Mouse (Mus musculus) T-cell, adult 2 months (primary cell): ENCODE results near the gene Galnt4.

Experiments used
- DNase-seq: peaks from one replicate; pipeline ENCODE4 v3.0.0; 2022; ENCODE audit warnings: low spot score

The Galnt4 gene

GRCm38 (mm10) chr10:99115471-99116236 lies 7.7 kb downstream of the Galnt4 start:
- no peak for DNase-seq

DNA sequence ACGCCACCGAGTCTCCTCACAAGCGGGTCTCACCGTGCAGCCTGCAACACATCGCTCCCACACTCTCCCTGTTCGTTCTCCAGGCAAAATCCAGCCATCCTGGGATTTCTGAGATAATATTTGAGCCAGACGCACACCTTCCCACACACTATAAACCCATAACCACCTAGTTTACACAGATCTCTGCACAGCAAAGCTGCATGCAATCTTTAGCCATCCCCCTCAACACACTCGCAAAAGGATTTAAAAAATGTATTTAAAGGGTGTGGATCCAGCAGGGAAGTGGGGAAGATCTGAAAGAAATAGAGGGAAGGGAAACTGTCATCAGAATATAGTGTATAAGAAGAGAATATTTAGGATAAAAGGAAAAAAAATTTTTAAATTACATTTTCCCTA lies 8.3 kb downstream of the Galnt4 start:
- no peak for DNase-seq

GRCm38 (mm10) chr10:99116650-99117615 lies 9.0 kb downstream of the Galnt4 start:
- DNase-seq = peak; percentile 74

DNA sequence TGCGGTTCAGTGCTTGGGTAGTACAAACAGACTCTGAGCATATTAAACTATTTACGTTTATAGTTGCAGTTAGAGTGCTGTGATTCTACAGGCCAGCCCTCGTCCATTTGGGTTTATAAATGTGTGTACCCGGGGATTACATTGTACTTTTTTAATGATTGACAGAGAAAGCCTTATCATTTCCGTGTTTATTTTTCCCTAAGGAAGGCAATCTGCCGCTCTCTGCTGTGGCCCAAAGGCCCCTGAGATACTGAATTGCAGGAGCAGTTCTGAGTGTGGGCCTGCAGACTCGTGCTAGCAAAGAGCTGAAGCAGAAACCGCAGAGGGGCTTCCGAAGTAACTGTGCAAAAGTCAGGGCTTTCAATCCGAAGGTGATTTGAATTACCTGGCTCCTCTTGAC lies 9.9 kb downstream of the Galnt4 start:
- DNase-seq = no peak

- DNase-seq = no peak
Measured at GRCm38 (mm10) chr10:99118697-99119096, 10.7 kb downstream of the Galnt4 start.

DNA sequence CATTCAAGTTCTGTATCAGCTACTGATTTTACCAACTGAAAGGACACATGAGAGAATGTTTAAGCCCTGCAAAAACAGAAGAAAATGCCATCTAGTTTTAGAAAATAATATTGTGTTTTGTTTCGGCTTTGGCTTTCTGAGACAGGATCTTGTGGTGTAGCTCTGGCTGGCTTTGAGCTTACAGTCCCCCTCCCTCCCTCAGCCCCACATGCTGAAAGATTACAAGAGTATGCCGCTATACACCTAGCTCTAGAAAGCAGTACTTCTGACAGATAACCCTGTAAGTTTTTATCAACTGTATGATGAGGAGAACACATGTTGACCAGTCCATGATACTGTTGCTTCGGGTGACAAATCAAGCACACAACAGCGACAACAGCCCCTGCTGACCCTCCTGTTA lies 11.5 kb downstream of the Galnt4 start:
- DNase-seq = peak; percentile 71

DNA sequence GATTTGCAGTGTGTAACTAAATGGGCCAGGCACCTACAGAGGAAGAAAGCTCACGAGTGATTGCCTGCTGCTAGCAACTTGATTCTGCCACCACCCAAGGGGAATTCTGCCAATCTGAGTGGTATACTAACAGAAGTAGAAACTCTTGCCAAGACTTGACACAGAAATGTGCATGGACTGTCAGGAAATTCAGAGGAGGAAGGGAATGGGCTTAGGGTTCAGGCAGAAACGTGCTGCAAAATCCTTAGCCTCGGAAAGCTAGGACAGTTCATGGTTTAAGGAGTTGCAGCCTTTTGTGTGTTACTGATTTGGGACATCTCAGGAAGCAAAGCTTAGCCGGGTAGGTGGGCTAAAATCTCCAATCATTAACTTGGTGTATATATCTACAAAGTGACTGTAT lies 18.3 kb downstream of the Galnt4 start, which contains the start of gene Phxr2:
TSS of gene Phxr2 (minus strand) at position 101 of the 400 bp plus-strand sequence.
- DNase-seq = no peak

GRCm38 (mm10) chr10:99126954-99127353 lies 19.0 kb downstream of the Galnt4 start:
- peak; percentile 81 for DNase-seq

DNA sequence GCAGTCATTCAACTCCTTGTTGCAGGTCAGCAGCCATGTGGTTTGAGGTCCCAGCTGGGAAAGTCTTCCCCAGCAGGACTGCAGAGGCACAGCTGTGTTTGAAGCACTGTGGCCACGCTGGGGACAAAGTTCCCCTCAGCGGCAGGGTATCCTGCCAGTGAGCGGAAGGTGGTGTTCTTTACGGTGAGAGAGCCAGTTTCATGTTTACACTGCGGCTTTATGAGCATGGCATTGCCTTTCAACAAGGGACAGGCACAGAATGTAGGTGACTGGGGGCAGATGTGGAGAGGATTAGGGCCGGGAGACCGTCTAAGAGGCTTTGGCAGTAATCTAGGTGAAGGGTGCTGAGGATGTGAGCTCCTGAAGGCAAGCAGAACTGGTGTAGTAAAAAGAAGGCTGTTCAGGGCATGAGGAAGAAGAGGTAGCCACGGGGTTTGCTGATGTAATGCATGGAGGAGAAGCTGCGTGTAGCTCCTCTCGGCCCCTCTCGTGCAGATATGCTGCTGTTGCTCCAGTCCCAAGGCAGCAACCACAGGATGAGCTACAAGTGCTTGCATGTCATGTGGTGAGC lies 19.8 kb downstream of the Galnt4 start:
- peak; percentile 69 for DNase-seq

- DNase-seq = no peak
Measured at GRCm38 (mm10) chr10:99130611-99131010, 22.7 kb downstream of the Galnt4 start.

DNA sequence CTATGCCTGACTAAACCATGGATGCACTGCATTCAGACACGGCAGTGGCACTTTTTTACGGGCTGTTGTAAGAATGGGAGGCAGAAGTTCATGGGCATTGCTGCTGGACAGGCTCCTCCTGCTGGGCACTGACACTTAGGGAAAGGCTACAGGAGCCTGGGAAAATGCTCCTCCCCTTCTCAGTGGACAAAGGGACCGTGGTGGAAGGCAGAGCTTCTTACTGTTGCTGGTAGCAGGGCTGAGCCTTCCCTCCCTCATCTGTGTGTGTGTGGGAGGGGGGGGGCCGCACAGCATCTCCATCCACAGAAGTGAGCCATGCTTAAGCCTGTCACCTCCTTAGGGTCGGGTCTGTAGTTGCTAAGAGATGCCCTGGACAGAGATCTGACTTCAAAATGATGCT lies 23.3 kb downstream of the Galnt4 start:
- no peak for DNase-seq

- DNase-seq = peak; percentile 47
Measured at GRCm38 (mm10) chr10:99132189-99132588, 24.2 kb downstream of the Galnt4 start.

DNA sequence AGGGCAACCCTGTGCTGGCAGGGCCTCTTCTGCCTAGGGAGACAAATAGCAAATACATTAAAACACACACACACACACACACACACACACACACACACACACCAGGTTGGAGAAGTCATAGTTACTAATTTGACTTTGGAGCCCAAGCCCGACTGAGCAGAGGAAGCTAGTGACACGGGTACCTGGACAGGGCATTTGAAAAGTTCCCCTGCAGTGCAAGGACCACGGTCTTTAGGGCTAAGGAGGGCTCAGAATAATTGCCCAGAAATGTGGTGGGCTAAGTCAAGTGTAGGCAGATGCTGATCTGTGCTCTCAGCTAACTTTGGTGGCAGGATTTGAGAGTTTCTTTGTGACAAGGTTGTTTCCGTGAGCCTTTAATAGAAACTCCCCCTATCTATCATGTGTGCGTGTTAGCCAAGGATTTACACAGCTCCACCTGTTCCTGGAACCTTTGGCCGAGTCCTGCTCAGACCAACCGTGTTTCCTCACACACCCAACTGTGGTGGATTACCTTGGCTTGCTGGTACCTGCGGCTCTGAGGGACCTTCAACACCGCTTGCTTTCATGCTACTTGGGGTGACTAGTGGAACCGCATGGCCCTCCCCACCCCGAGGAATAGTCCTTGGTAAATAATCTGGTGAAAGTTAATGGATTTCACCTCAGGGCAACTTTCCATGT lies 24.8 kb downstream of the Galnt4 start:
- no peak for DNase-seq

DNA sequence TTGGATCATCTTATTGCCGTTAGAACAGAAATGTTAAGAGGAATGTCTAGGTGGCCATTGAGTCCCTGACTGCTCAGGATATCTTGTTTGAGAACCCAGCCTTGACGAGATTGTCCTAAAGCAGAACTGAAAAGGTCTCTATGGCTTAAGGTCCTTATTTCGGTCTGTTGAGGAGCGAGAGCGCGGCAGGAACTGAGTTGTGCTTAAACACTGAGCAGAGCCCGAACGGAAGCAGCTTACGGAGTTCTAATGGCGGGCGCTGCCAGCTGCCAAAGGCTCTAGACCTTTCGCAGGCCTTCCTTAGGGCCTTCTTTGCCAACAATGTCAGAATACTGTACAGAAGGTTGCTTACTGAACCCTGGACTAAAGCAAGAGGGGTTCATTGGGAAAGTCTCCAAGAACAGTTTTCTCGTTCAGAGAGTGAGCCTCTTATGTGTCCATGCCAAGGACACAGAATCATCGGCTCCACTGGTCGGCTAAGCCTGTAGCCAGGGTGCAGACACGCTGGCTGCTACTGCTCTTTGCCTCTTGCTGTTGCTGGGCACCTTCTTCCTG lies 25.4 kb downstream of the Galnt4 start:
- no peak for DNase-seq

DNA sequence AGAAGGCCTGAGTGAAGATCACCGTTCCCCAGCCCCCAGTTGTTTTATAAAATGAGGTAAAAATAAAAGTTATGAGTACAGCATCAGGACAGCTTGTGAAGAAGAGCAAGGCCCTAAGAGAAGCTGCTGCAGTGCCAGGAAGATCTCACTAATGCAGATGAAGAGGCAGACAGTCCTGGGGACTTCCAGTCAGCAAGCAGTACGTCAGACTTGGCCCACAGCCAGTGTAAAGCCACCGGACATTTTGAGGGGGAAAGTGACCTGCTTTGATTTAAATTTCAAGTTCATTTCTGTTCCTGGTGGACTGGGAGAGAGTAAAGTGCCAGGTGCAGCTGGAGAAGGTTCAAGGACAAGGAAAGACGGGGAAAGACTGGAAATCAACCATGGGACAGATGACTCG lies 28.4 kb downstream of the Galnt4 start:
- no peak for DNase-seq

- no peak for DNase-seq
Measured at GRCm38 (mm10) chr10:99145611-99146010, 37.7 kb downstream of the Galnt4 start.

GRCm38 (mm10) chr10:99146596-99146995 lies 38.6 kb downstream of the Galnt4 start:
- DNase-seq = no peak

DNA sequence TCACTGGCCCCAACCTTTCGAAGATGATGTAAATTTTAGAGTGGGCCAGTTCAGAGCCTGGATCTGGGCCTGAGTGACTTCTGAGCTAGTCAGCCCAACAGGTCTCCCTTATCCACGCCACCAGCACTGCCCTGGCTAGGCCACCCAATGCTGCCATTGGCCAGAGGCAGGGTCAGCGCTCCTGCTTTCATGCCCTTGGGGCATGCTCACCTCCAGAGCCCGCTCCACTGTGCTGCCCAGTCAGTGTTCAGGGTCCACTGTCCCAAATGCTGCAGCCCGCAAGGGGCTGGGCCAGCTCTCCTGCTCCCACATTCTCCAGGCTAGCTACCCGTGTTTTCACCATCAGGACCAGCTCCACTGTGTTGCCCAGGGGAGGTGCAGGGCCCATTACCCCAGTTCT lies 42.1 kb downstream of the Galnt4 start:
- no peak for DNase-seq

GRCm38 (mm10) chr10:99151580-99151979 lies 43.6 kb downstream of the Galnt4 start:
- no peak for DNase-seq

GRCm38 (mm10) chr10:99152063-99152462 lies 44.1 kb downstream of the Galnt4 start:
- peak; percentile 60 for DNase-seq

DNA sequence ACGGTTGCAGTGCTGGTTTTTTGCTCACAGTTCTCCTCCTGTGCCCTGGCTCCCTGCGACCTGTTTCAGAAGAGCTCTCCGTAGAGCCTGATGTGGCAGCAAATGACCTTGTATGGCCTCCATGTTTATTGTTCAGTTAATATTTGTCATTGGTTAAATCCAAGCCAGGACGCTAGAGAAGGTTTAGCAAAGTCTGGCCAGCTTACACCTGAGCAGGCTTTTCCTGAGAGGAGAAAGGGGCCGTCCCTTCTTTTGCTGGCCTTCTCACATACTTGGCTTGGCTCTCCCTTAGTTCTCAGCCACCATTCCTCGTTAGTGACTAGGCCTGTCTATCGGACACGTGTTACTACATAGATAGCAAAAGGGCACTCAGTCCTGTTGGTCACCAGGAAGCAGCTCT lies 46.7 kb downstream of the Galnt4 start:
- DNase-seq = no peak

DNA sequence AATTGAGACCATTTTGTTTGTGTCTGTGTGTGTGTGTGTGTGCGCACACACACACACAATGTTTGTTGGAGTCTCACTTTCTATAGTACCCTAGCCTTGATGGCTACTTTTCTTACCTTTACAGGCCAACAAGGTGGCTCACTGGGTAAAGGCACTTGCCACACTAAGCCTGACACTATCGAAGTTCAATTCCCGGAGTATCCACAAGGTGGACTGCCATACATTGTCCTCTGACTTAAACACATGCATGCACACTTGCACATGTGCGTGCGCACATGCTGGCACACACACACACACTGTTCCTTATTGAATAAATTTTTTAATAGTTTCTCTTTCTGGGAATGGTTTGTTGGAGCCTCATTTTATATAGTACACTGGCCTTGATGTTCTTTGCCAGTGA lies 48.8 kb downstream of the Galnt4 start:
- DNase-seq = no peak
